Mouse (Mus musculus): ENCODE results near the gene E2f8.

Gene E2f8

GRCm38 (mm10) chr7:48881486-48881885 is at the start of gene E2f8:
Gene E2f8 (minus strand): TSS chr7:48881596.
- DNase-seq (ENCODE audit: low read depth, low spot score): peak; percentile 82

GRCm38 (mm10) chr7:48930399-48930798 is 49.0 kb upstream of the E2f8 start:
- no peak for DNase-seq (ENCODE audit: low read depth, low spot score)

- peak; percentile 53 for DNase-seq (ENCODE audit: low read depth, low spot score)
These were observed 47.0 kb upstream of the E2f8 start for GRCm38 (mm10) chr7:48928364-48928763.

GRCm38 (mm10) chr7:48925214-48925613 is 43.8 kb upstream of the E2f8 start:
- no peak for DNase-seq (ENCODE audit: low read depth, low spot score)

- DNase-seq (ENCODE audit: low read depth, low spot score): no peak
These were observed 42.2 kb upstream of the E2f8 start for GRCm38 (mm10) chr7:48923620-48924019.

GRCm38 (mm10) chr7:48918389-48918788 is 37.0 kb upstream of the E2f8 start:
- no peak for DNase-seq (ENCODE audit: low read depth, low spot score)

GRCm38 (mm10) chr7:48917988-48918387 is 36.6 kb upstream of the E2f8 start:
- DNase-seq (ENCODE audit: low read depth, low spot score): peak; percentile 13

- DNase-seq (ENCODE audit: low read depth, low spot score): peak; percentile 23
These were observed 36.1 kb upstream of the E2f8 start for GRCm38 (mm10) chr7:48917463-48917862.

- no peak for DNase-seq (ENCODE audit: low read depth, low spot score)
These were observed 33.5 kb upstream of the E2f8 start for GRCm38 (mm10) chr7:48914630-48915506.

GRCm38 (mm10) chr7:48911146-48911545 is 29.8 kb upstream of the E2f8 start:
- no peak for DNase-seq (ENCODE audit: low read depth, low spot score)

- DNase-seq (ENCODE audit: low read depth, low spot score): no peak
These were observed 28.9 kb upstream of the E2f8 start for GRCm38 (mm10) chr7:48910282-48910681.

- no peak for DNase-seq (ENCODE audit: low read depth, low spot score)
These were observed 27.9 kb upstream of the E2f8 start for GRCm38 (mm10) chr7:48909342-48909671.

- no peak for DNase-seq (ENCODE audit: low read depth, low spot score)
These were observed 27.3 kb upstream of the E2f8 start, which contains the start of gene Nav2 for GRCm38 (mm10) chr7:48908521-48909341. Gene Nav2 (plus strand): TSS chr7:48908716.

GRCm38 (mm10) chr7:48902454-48902853 is 21.1 kb upstream of the E2f8 start:
- DNase-seq (ENCODE audit: low read depth, low spot score): no peak

- no peak for DNase-seq (ENCODE audit: low read depth, low spot score)
These were observed 19.2 kb upstream of the E2f8 start for GRCm38 (mm10) chr7:48900408-48901167.

GRCm38 (mm10) chr7:48898416-48898815 is 17.0 kb upstream of the E2f8 start:
- no peak for DNase-seq (ENCODE audit: low read depth, low spot score)

GRCm38 (mm10) chr7:48897539-48898163 is 16.3 kb upstream of the E2f8 start:
- no peak for DNase-seq (ENCODE audit: low read depth, low spot score)

- no peak for DNase-seq (ENCODE audit: low read depth, low spot score)
These were observed 14.7 kb upstream of the E2f8 start for GRCm38 (mm10) chr7:48896051-48896450.

- no peak for DNase-seq (ENCODE audit: low read depth, low spot score)
These were observed 14.1 kb upstream of the E2f8 start for GRCm38 (mm10) chr7:48895475-48895874.

GRCm38 (mm10) chr7:48894763-48895162 is 13.4 kb upstream of the E2f8 start:
- no peak for DNase-seq (ENCODE audit: low read depth, low spot score)

- peak; percentile 51 for DNase-seq (ENCODE audit: low read depth, low spot score)
These were observed 12.8 kb upstream of the E2f8 start for GRCm38 (mm10) chr7:48894152-48894551.

Data from ZHBTc4 (cell line).